Mouse (Mus musculus) macrophage (primary cell): ENCODE results near the gene Col16a1. TPM values are rescaled to one million over a fixed set of nuclear protein-coding genes. Genes with fewer than 3 reads are reported as not detected.

Experiments
- H3K27ac ChIP-seq: fragments of 350-480 bp; formaldehyde crosslinking; 2 replicates; pipeline ENCODE4 v1.9.0; 2021
- H3K36me3 ChIP-seq: fragments of 350-480 bp; formaldehyde crosslinking; 2 replicates; pipeline ENCODE4 v1.9.0; 2021; ENCODE audit errors: inconsistent target
- H3K4me3 ChIP-seq: fragments of 350-480 bp; formaldehyde crosslinking; 2 replicates; pipeline ENCODE4 v1.9.0; 2021; ENCODE audit errors: inconsistent target
- H3K79me2 ChIP-seq: fragments of 350-480 bp; formaldehyde crosslinking; 2 replicates; pipeline ENCODE4 v1.9.0; 2021; ENCODE audit errors: inconsistent target
- WGBS: methylation state at CpG from one replicate; pipeline ENCODE4 v1.1.7; 2026; ENCODE audit warnings: inconsistent platforms; ENCODE audit not compliant: missing documents; 5-methylcytosine and 5-hydroxymethylcytosine counted together
- polyA plus RNA-seq: library from polyadenylated mRNA; stranded (reverse); fragments of 250-400 nt; gene quantifications from 3 replicates; pipeline ENCODE4 v1.2.4, GENCODE M21; 2018; ENCODE audit warnings: inconsistent platforms

The Col16a1 gene
- polyA plus RNA-seq, 1 experiment from 2014 or later = not detected

GRCm38 (mm10) chr4:130112732-130113131, 65.1 kb downstream of the Col16a1 start:
- Histone ChIP-seq H3K27ac (no peak overlapping the region), H3K36me3 (peaks cover 15% of the 10 kb centered on the region; the same call in 1 of the 2 replicates), H3K79me2 (peaks cover 72% of the 10 kb centered on the region), H3K4me3 (no peak overlapping the region)
- 90% methylated on average over 1 of the region's 1 CpGs for WGBS

GRCm38 (mm10) chr4:130120752-130121151, 73.1 kb downstream of the Col16a1 start:
- Histone ChIP-seq H3K4me3 (no peak overlapping the region), H3K27ac (no peak overlapping the region), H3K79me2 (no peaks in the 10 kb centered on the region; the same call in 1 of the 2 replicates), H3K36me3 (peaks cover 55% of the 10 kb centered on the region)
- 93% methylated on average over 4 of the region's 4 CpGs for WGBS

- Histone ChIP-seq H3K79me2 (no peaks in the 10 kb centered on the region), H3K36me3 (peaks cover 59% of the 10 kb centered on the region), H3K4me3 (no peak overlapping the region), H3K27ac (no peak overlapping the region)
- 97% methylated on average over 8 of the region's 8 CpGs for WGBS
Measured at GRCm38 (mm10) chr4:130121560-130121959, 73.9 kb downstream of the Col16a1 start.

- 88% methylated on average over 5 of the region's 5 CpGs for WGBS
- H3K79me2 ChIP-seq = no peaks in the 10 kb centered on the region
- no peak overlapping the region for H3K4me3 ChIP-seq
- peaks cover 69% of the 10 kb centered on the region for H3K36me3 ChIP-seq
- no peak overlapping the region for H3K27ac ChIP-seq
Measured at GRCm38 (mm10) chr4:130123020-130123419, 75.4 kb downstream of the Col16a1 start.

- Histone ChIP-seq H3K36me3 (peaks cover 69% of the 10 kb centered on the region), H3K4me3 (no peak overlapping the region), H3K27ac (no peak overlapping the region), H3K79me2 (no peaks in the 10 kb centered on the region)
- 91% methylated on average over 4 of the region's 4 CpGs for WGBS
Measured at GRCm38 (mm10) chr4:130124110-130124509, 76.5 kb downstream of the Col16a1 start.

GRCm38 (mm10) chr4:130125164-130125563, 77.5 kb downstream of the Col16a1 start:
- H3K36me3 ChIP-seq = peaks cover 69% of the 10 kb centered on the region

GRCm38 (mm10) chr4:130125935-130126334, 78.3 kb downstream of the Col16a1 start:
- Histone ChIP-seq H3K79me2 (no peaks in the 10 kb centered on the region), H3K4me3 (no peak overlapping the region), H3K36me3 (peaks cover 65% of the 10 kb centered on the region), H3K27ac (no peak overlapping the region)
- WGBS = 95% methylated on average over 5 of the region's 5 CpGs

More at GRCm38 (mm10) chr4:130125164-130125563, 77.5 kb downstream of the Col16a1 start:
- Histone ChIP-seq H3K79me2 (no peaks in the 10 kb centered on the region), H3K4me3 (no peak overlapping the region), H3K27ac (no peak overlapping the region)
- WGBS = 97% methylated on average over 6 of the region's 6 CpGs

- Histone ChIP-seq H3K36me3 (peaks cover 37% of the 10 kb centered on the region), H3K27ac (no peak overlapping the region), H3K79me2 (no peaks in the 10 kb centered on the region), H3K4me3 (no peak overlapping the region)
- WGBS = 85% methylated on average over 5 of the region's 5 CpGs
Measured at GRCm38 (mm10) chr4:130128907-130129306, 81.3 kb downstream of the Col16a1 start.

- Histone ChIP-seq H3K36me3 (peaks cover 25% of the 10 kb centered on the region), H3K27ac (no peak overlapping the region), H3K4me3 (no peak overlapping the region), H3K79me2 (no peaks in the 10 kb centered on the region)
- 90% methylated on average over 10 of the region's 10 CpGs for WGBS
Measured at GRCm38 (mm10) chr4:130130082-130130481, 82.4 kb downstream of the Col16a1 start.

GRCm38 (mm10) chr4:130130641-130131350, 83.2 kb downstream of the Col16a1 start:
- Histone ChIP-seq H3K4me3 (no peak overlapping the region), H3K79me2 (no peaks in the 10 kb centered on the region), H3K27ac (no peak overlapping the region), H3K36me3 (peaks cover 18% of the 10 kb centered on the region)
- 81% methylated on average over 13 of the region's 13 CpGs for WGBS

- WGBS = 92% methylated on average over 7 of the region's 7 CpGs
- peaks cover 10% of the 10 kb centered on the region; the same call in 1 of the 2 replicates for H3K36me3 ChIP-seq
- no peak overlapping the region for H3K27ac ChIP-seq
- H3K4me3 ChIP-seq = no peak overlapping the region
- no peaks in the 10 kb centered on the region for H3K79me2 ChIP-seq
Measured at GRCm38 (mm10) chr4:130131448-130132105, 83.9 kb downstream of the Col16a1 start.

- Histone ChIP-seq H3K4me3 (no peak overlapping the region), H3K79me2 (no peaks in the 10 kb centered on the region), H3K36me3 (no peaks in the 10 kb centered on the region), H3K27ac (no peak overlapping the region)
- WGBS = 83% methylated on average over 6 of the region's 6 CpGs
Measured at GRCm38 (mm10) chr4:130133399-130133798, 85.8 kb downstream of the Col16a1 start.

- no peaks in the 10 kb centered on the region for H3K36me3 ChIP-seq
- WGBS = 3% methylated on average over 57 of the region's 57 CpGs
- H3K27ac ChIP-seq = no peak overlapping the region
- H3K4me3 ChIP-seq = no peak overlapping the region
- no peaks in the 10 kb centered on the region for H3K79me2 ChIP-seq
Measured at GRCm38 (mm10) chr4:130138441-130139213, 91.0 kb downstream of the Col16a1 start.

GRCm38 (mm10) chr4:130139214-130139492, 91.5 kb downstream of the Col16a1 start, which contains the start of gene Hcrtr1:
TSS of gene Hcrtr1 (minus strand) at chr4:130139359.
- 9% methylated on average over 15 of the region's 15 CpGs for WGBS
- no peaks in the 10 kb centered on the region for H3K36me3 ChIP-seq
- H3K79me2 ChIP-seq = no peaks in the 10 kb centered on the region
- no peak within 1 kb of the TSS for H3K4me3 ChIP-seq
- H3K27ac ChIP-seq = no peak within 1 kb of the TSS

GRCm38 (mm10) chr4:130140992-130141402, 93.4 kb downstream of the Col16a1 start:
- Histone ChIP-seq H3K36me3 (no peaks in the 10 kb centered on the region), H3K27ac (no peak overlapping the region), H3K79me2 (no peaks in the 10 kb centered on the region), H3K4me3 (no peak overlapping the region)
- 65% methylated on average over 9 of the region's 9 CpGs for WGBS
